Mouse (Mus musculus) gastrocnemius, adult 18-20 months (tissue): ENCODE measurements at regions not wholly inside any gene's neighbourhood (a gene's known extent, or its start where the extent isn't known, plus 50 kb on each side); places are given as distances from the start of the nearest gene placed in this dataset.

Experiments
- DNase-seq: peaks from one replicate; pipeline ENCODE4 v3.0.0; 2021; ENCODE audit warnings: low spot score

- peak; percentile 6 for DNase-seq
These were observed 71.3 kb downstream of the Gm6760 start for GRCm38 (mm10) chrX:64080717-64081116.

- no peak for DNase-seq
These were observed 93.6 kb downstream of the Gm6760 start for GRCm38 (mm10) chrX:64058389-64058788.

DNA sequence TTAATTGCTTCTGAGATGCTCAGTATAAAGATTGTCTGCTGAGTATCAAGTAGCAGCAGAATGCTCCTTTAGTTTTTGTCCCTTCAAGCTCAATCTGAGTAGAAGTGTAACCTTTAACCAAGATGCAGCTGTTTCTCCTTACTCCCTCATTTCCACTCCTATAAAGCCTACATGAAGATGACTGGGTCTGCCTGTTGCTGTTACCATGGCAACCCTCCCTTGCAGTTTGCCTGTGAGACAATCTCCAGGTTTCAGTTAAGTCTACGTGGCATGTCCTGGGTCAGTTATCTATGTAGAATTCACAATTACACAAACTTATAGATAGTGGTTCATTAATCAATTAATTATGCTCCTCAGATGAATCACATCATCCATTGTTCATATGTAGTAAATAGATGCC is 95.2 kb downstream of the Gm6760 start:
- no peak for DNase-seq
